Mouse (Mus musculus) cerebellum, adult 2 months (tissue): Measurements from ENCODE around the gene Sgms1.

ENCODE experiments used
- CTCF ChIP-seq: fragments of 200-500 bp; IDR thresholded peaks from 2 replicates; pipeline ENCODE4 v1.5.1; 2011; ENCODE audit warnings: low read depth, mild to moderate bottlenecking, control low read depth, low read length, moderate library complexity, borderline replicate concordance; ENCODE audit not compliant: insufficient read depth
- POLR2A ChIP-seq: fragments of 200-500 bp; IDR thresholded peaks from 2 replicates; pipeline ENCODE4 v1.6.1; 2011; ENCODE audit warnings: low read length, control low read depth, borderline replicate concordance; ENCODE audit not compliant: insufficient read depth

GRCm38 (mm10) chr19:32098582-32098981 lies 290.9 kb downstream of the Sgms1 start:
- TF ChIP-seq POLR2A = no peak
- no peak for TF ChIP-seq CTCF
